Mouse (Mus musculus) liver, postnatal 0 days (tissue): ENCODE measurements around the gene Apobec4.

Experiments
- CTCF ChIP-seq: sonication (generic); IDR thresholded peaks from 2 replicates; pipeline ENCODE4 v1.5.1; 2016; ENCODE audit warnings: antibody characterized with exemption, low read depth
- EP300 ChIP-seq: IDR thresholded peaks from 2 replicates; pipeline ENCODE4 v1.6.1; 2016; ENCODE audit warnings: antibody characterized with exemption, low read depth, mild to moderate bottlenecking

GRCm38 (mm10) chr1:152784620-152785019 lies 34.3 kb downstream of the Apobec4 start:
- TF ChIP-seq CTCF = no peak
- no peak for TF ChIP-seq EP300
